Mouse (Mus musculus) embryonic facial prominence, embryonic 12.5 days (tissue): ENCODE results near the gene Kcnq2. TPM values are rescaled to one million over a fixed set of nuclear protein-coding genes. Genes with fewer than 3 reads are reported as not detected.

Experiments used
- ATAC-seq: fragments of 200-750 bp; cut with Nextera tagmentation; 2 replicates; pipeline ENCODE4 v1.8.0; 2017; ENCODE audit not compliant: insufficient number of reproducible peaks, insufficient read depth, low FRiP score, low TSS enrichment
- H3K27ac ChIP-seq: fragments of 300-500 bp; sonication (generic); 2 replicates; pipeline ENCODE4 v1.5.1; 2016; ENCODE audit warnings: mild to moderate bottlenecking
- H3K27me3 ChIP-seq: fragments of 300-500 bp; sonication (generic); 2 replicates; pipeline ENCODE4 v1.6.1; 2016; ENCODE audit warnings: mild to moderate bottlenecking, moderate library complexity
- H3K36me3 ChIP-seq: fragments of 300-500 bp; sonication (generic); 2 replicates; pipeline ENCODE4 v1.6.1; 2016; ENCODE audit warnings: mild to moderate bottlenecking
- H3K4me1 ChIP-seq: fragments of 300-500 bp; sonication (generic); 2 replicates; pipeline ENCODE4 v1.6.1; 2016
- H3K4me2 ChIP-seq: fragments of 300-500 bp; sonication (generic); replicated peaks from 2 replicates; pipeline ENCODE4 v1.6.1; 2016; ENCODE audit warnings: mild to moderate bottlenecking, moderate library complexity
- H3K4me3 ChIP-seq: fragments of 300-500 bp; sonication (generic); 2 replicates; pipeline ENCODE4 v1.5.1; 2016; ENCODE audit warnings: mild to moderate bottlenecking
- H3K9ac ChIP-seq: fragments of 300-500 bp; sonication (generic); 2 replicates; pipeline ENCODE4 v1.6.1; 2016; ENCODE audit warnings: mild to moderate bottlenecking, moderate library complexity
- H3K9me3 ChIP-seq: fragments of 300-500 bp; sonication (generic); 2 replicates; pipeline ENCODE4 v1.6.1; 2016; ENCODE audit warnings: mild to moderate bottlenecking, moderate library complexity
- WGBS: fragments of 180-500 bp; shearing (Covaris S2); methylation state at CpG from one replicate; pipeline ENCODE4 v1.1.7; 2016; 5-methylcytosine and 5-hydroxymethylcytosine counted together
- polyA plus RNA-seq: library from polyadenylated mRNA; unstranded; fragments of >200 nt; fragmentation: Nextera tagmentation; extraction: Ambion mirVana; gene quantifications from 2 replicates; pipeline ENCODE4 v1.2.1, GENCODE M21; 2016

The Kcnq2 gene
- polyA plus RNA-seq, 1 experiment from 2014 or later, result 2.8 TPM

DNA sequence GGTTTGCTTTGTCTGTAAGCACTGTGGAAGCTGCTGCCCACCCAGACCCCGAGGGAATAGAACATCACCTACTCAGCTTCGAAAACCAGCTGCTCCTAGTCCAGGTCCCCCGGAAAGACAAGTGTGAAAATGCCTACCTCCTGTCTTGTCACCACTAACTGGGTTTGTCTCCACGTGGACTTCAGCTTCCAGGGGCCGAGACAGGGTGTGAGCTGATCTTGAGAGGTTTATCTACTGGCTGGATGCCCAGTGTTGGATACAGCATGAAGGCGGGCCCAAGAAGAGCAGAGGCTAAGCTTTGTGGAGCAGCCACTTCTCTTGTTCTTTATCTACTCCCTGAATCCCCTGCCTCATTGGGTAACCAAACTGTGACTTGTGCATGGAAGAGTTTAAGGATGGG lies 101.8 kb downstream of the Kcnq2 start:
- peaks cover 26% of the 10 kb centered on the region for H3K27me3 ChIP-seq
- peaks cover 5% of the 10 kb centered on the region; the same call in 1 of the 2 replicates for H3K4me1 ChIP-seq
- H3K4me2 ChIP-seq, result no peak overlapping the region
- H3K27ac ChIP-seq, result no peak overlapping the region
- no peak for ATAC-seq
- H3K9me3 ChIP-seq, result no peaks in the 10 kb centered on the region
- H3K4me3 ChIP-seq, result no peak overlapping the region
- H3K36me3 ChIP-seq, result no peaks in the 10 kb centered on the region
- H3K9ac ChIP-seq, result no peak overlapping the region
- 79% methylated on average over 6 of the region's 6 CpGs for WGBS

DNA sequence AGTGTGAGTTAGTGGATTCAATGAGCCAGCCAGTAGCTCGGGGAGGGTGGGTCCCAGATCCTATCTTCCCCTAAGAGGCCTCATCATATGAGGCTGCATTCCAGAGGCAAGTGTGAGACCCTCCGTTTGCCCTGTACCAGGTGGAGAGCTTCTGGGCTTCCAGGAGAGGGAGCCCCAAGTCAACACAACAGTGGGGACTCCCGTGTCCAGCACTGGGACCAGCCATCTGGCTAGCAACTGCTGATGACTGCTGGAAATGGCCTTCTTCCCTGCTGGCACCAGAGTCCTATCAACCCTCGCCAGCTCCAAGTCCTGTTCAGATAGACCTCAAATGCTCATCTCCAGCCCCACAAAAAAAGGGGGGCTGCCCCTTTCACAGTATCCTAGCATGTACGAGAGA lies 102.7 kb downstream of the Kcnq2 start:
- peak; percentile 48; the same call in 1 of the 2 replicates for ATAC-seq
- Histone ChIP-seq H3K27me3 (peaks cover 17% of the 10 kb centered on the region), H3K27ac (no peak overlapping the region), H3K9me3 (no peaks in the 10 kb centered on the region), H3K36me3 (no peaks in the 10 kb centered on the region), H3K4me3 (no peak overlapping the region), H3K9ac (no peak overlapping the region), H3K4me1 (no peaks in the 10 kb centered on the region), H3K4me2 (no peak overlapping the region)
- 53% methylated on average over 5 of the region's 5 CpGs for WGBS

- H3K4me3 ChIP-seq, result no peak overlapping the region
- no peaks in the 10 kb centered on the region for H3K4me1 ChIP-seq
- H3K9ac ChIP-seq, result no peak overlapping the region
- H3K27ac ChIP-seq, result no peak overlapping the region
- no peaks in the 10 kb centered on the region for H3K9me3 ChIP-seq
- no peak for ATAC-seq
- H3K4me2 ChIP-seq, result no peak overlapping the region
- no peaks in the 10 kb centered on the region for H3K36me3 ChIP-seq
- WGBS, result 79% methylated on average over 11 of the region's 11 CpGs
- H3K27me3 ChIP-seq, result peaks cover 8% of the 10 kb centered on the region
Observed at GRCm38 (mm10) chr2:181031406-181031934, 103.6 kb downstream of the Kcnq2 start.

Other genes with a start within 250 kb of the Kcnq2 start
- gene Ythdf1, start 214.4 kb downstream of the Kcnq2 start, polyA plus RNA-seq, result 71.3 and 72.6 TPM in 2 replicates
- 0.14 TPM in 1 of 2 replicates, not detected in the other for gene Birc7, start 206.3 kb downstream of the Kcnq2 start, polyA plus RNA-seq
- gene Nkain4, start 180.6 kb downstream of the Kcnq2 start, polyA plus RNA-seq, result 21.7 and 25.5 TPM in 2 replicates
- gene Arfgap1, start 168.1 kb downstream of the Kcnq2 start, polyA plus RNA-seq, result 113 and 116 TPM in 2 replicates
- gene Col20a1, start 148.8 kb downstream of the Kcnq2 start, polyA plus RNA-seq, result 1.3 and 1.7 TPM in 2 replicates
- 5.5 and 7.1 TPM in 2 replicates for gene Chrna4, start 91.8 kb downstream of the Kcnq2 start, polyA plus RNA-seq
- gene Eef1a2, start 21.7 kb upstream of the Kcnq2 start, polyA plus RNA-seq, result 0.22 and 0.42 TPM in 2 replicates
- gene Ppdpf, start 51.9 kb upstream of the Kcnq2 start, polyA plus RNA-seq, result 458 and 495 TPM in 2 replicates
- not detected in 2 replicates for gene Ptk6, start 67.5 kb upstream of the Kcnq2 start, polyA plus RNA-seq
- gene Srms, start 77.9 kb upstream of the Kcnq2 start, polyA plus RNA-seq, result 0.12 TPM in 1 of 2 replicates, not detected in the other
- gene Fndc11, start 84.7 kb upstream of the Kcnq2 start, polyA plus RNA-seq, result 0.14 and 0.39 TPM in 2 replicates
- gene Helz2, start 106.7 kb upstream of the Kcnq2 start, polyA plus RNA-seq, result 1.0 and 1.3 TPM in 2 replicates
- 19.7 and 20.3 TPM in 2 replicates for gene Gmeb2, start 152.7 kb upstream of the Kcnq2 start, polyA plus RNA-seq
- 57.3 and 91.3 TPM in 2 replicates for gene Stmn3, start 179.2 kb upstream of the Kcnq2 start, polyA plus RNA-seq
- gene Rtel1, start 184.4 kb upstream of the Kcnq2 start, polyA plus RNA-seq, result 54.0 and 62.4 TPM in 2 replicates
- gene Zgpat, start 229.6 kb upstream of the Kcnq2 start, polyA plus RNA-seq, result 61.6 and 69.7 TPM in 2 replicates
- 73.3 and 77.5 TPM in 2 replicates for gene Arfrp1, start 230.1 kb upstream of the Kcnq2 start, polyA plus RNA-seq
- 29.2 and 36.5 TPM in 2 replicates for gene Lime1, start 244.8 kb upstream of the Kcnq2 start, polyA plus RNA-seq